Mouse (Mus musculus) midbrain, postnatal 0 days (tissue): ENCODE data around the gene Ccdc106. TPM values are rescaled to one million over a fixed set of nuclear protein-coding genes. Genes with fewer than 3 reads are reported as not detected.

Source experiments
- ATAC-seq: fragments of 200-750 bp; cut with Nextera tagmentation; 2 replicates; pipeline ENCODE4 v1.8.0; 2017; ENCODE audit warnings: moderate number of reproducible peaks, mild to moderate bottlenecking, moderate TSS enrichment, moderate library complexity; ENCODE audit not compliant: low FRiP score
- DNase-seq: peaks from one replicate; pipeline ENCODE4 v3.0.0-alpha.2; 2015; ENCODE audit warnings: low spot score
- H3K27ac ChIP-seq: fragments of 300-500 bp; sonication (generic); 2 replicates; pipeline ENCODE4 v1.5.1; 2014; ENCODE audit warnings: low read depth, mild to moderate bottlenecking, low read length, mixed read lengths
- H3K27me3 ChIP-seq: fragments of 300-500 bp; sonication (generic); 2 replicates; pipeline ENCODE4 v1.6.1; 2014; ENCODE audit warnings: low read length, control low read depth, mixed read lengths; ENCODE audit not compliant: insufficient read depth
- H3K36me3 ChIP-seq: fragments of 300-500 bp; sonication (generic); 2 replicates; pipeline ENCODE4 v1.6.1; 2014; ENCODE audit warnings: low read length, control low read depth, mixed read lengths; ENCODE audit not compliant: insufficient read depth
- H3K4me1 ChIP-seq: fragments of 300-500 bp; sonication (generic); 2 replicates; pipeline ENCODE4 v1.6.1; 2014; ENCODE audit warnings: mild to moderate bottlenecking, control low read depth, antibody characterized with exemption, low read length, mixed read lengths; ENCODE audit not compliant: insufficient read depth
- H3K4me2 ChIP-seq: fragments of 300-500 bp; sonication (generic); 2 replicates; pipeline ENCODE4 v1.6.1; 2014; ENCODE audit warnings: low read depth, mild to moderate bottlenecking, low read length, mixed read lengths; ENCODE audit not compliant: poor library complexity, severe bottlenecking
- H3K4me3 ChIP-seq: fragments of 300-500 bp; sonication (generic); 2 replicates; pipeline ENCODE4 v1.5.1; 2014; ENCODE audit warnings: low read depth, mild to moderate bottlenecking, low read length, moderate library complexity
- H3K9ac ChIP-seq: fragments of 300-500 bp; sonication (generic); replicated peaks from 2 replicates; pipeline ENCODE4 v1.6.1; 2014; ENCODE audit warnings: mild to moderate bottlenecking, low read length, moderate library complexity, mixed read lengths; ENCODE audit not compliant: poor library complexity, severe bottlenecking
- H3K9me3 ChIP-seq: fragments of 300-500 bp; sonication (generic); 2 replicates; pipeline ENCODE4 v1.6.1; 2016; ENCODE audit warnings: low read length, control low read depth
- CTCF ChIP-seq: IDR thresholded peaks from 2 replicates; pipeline ENCODE4 v1.5.1; 2016; ENCODE audit warnings: antibody characterized with exemption, mild to moderate bottlenecking
- WGBS: fragments of 180-500 bp; shearing (Covaris S2); extraction: QIAGEN DNeasy Blood & Tissue Kit; methylation state at CpG from one replicate; pipeline ENCODE4 v1.1.7; 2014; 5-methylcytosine and 5-hydroxymethylcytosine counted together
- polyA plus RNA-seq: library from polyadenylated mRNA; unstranded; fragments of >200 nt; fragmentation: Nextera tagmentation; extraction: Ambion mirVana; gene quantifications from 2 replicates; pipeline ENCODE4 v1.2.1, GENCODE M21; 2015
- total RNA-seq: library from RNA; depleted of rRNA; stranded (reverse); fragments of >200 nt; gene quantifications from 2 replicates; pipeline ENCODE4 v1.2.3, GENCODE M21; 2014

Gene Ccdc106
- total and polyA plus RNA-seq, 2 experiments from 2014 or later = 68.8 to 75.4 TPM

DNA sequence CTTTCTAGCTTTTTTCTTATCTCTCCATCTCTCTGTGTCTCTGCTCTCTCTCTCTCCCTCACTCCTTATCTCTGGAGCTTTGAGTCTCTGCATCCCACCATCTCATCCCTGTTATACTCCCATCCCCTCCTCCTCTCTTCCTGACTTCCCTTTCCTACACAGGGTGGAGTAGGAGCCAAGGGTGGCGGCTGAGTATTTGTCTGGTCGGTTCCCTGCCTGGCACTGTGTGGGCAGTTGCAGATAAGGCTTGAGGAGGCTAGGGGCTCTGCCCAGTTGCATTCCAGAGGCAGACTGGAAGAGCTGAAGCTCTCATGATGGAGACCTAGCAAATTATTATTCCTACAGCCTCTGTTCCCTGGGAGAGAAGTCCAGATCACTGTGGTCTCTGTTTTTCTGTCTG, 32.1 kb upstream of the Ccdc106 start:
- Histone ChIP-seq H3K27me3 (no peaks in the 10 kb centered on the region), H3K4me1 (no peaks in the 10 kb centered on the region), H3K4me3 (no peak overlapping the region), H3K9me3 (no peaks in the 10 kb centered on the region), H3K4me2 (no peak overlapping the region), H3K36me3 (peaks cover 12% of the 10 kb centered on the region), H3K27ac (no peak overlapping the region), H3K9ac (no peak overlapping the region)
- ATAC-seq (no peak), DNase-seq (no peak)
- WGBS = 73% methylated on average over 2 of the region's 2 CpGs
- no peak for TF ChIP-seq CTCF

GRCm38 (mm10) chr7:4993347-4993998, 26.9 kb upstream of the Ccdc106 start:
- no peak for TF ChIP-seq CTCF
- H3K27me3 ChIP-seq = no peaks in the 10 kb centered on the region
- no peak overlapping the region for H3K9ac ChIP-seq
- peaks cover 17% of the 10 kb centered on the region for H3K36me3 ChIP-seq
- ATAC-seq (no peak), DNase-seq (no peak)
- 41% methylated on average over 51 of the region's 55 CpGs for WGBS
- peak overlapping the region; percentile 91; the same call in 1 of the 2 replicates for H3K4me2 ChIP-seq
- H3K9me3 ChIP-seq = no peaks in the 10 kb centered on the region
- H3K4me1 ChIP-seq = peaks cover 14% of the 10 kb centered on the region
- H3K27ac ChIP-seq = no peak overlapping the region
- peak overlapping the region; percentile 12; the same call in 1 of the 2 replicates for H3K4me3 ChIP-seq

DNA sequence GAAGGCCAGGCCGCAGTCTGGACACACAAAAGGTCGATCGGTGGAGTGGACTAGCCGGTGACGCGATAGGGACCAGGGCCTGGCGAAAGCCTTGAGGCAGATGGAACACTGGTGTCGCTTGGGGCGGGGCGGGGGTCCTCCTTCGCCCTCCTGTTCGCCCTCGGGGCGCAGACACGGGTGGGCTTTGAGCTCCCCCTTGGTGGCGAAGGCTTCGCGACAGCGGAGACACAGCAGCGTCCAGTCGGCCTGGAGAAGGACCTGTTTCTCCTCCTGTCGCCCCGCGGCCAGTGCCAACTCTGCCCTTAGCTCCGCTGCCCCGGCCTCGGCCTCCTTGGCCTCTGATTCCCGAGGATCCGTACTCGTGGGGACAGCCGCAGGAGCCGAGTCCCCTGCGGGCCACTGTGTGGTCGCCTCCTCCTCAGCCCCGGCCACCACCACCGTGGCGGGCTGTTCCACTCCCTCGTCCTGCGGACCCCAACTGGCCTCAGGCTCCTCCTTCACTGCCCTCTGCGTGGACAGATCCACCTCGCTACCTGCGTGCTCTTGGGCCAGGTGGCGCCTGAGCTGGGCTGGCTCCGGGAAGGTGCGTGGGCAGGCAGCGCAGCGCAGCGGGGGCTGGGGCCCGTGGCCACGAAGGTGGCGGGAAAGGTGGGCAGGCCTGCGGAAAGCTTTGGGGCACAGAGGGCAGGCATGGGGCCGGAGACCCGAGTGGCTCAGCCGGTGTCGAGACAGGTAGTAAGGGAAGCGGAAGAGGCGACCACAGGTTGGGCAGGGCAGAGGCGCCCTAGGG, 26.2 kb upstream of the Ccdc106 start:
- no peaks in the 10 kb centered on the region for H3K27me3 ChIP-seq
- WGBS = 60% methylated on average over 53 of the region's 59 CpGs
- H3K4me3 ChIP-seq = peak overlapping the region; percentile 84; the same call in 1 of the 2 replicates
- H3K27ac ChIP-seq = no peak overlapping the region
- ATAC-seq = no peak
- peaks cover 17% of the 10 kb centered on the region for H3K36me3 ChIP-seq
- no peaks in the 10 kb centered on the region for H3K9me3 ChIP-seq
- DNase-seq = no peak
- H3K4me2 ChIP-seq = peak overlapping the region; percentile 91
- peaks cover 14% of the 10 kb centered on the region for H3K4me1 ChIP-seq
- no peak overlapping the region; the same call in 1 of the 2 replicates for H3K9ac ChIP-seq
- no peak for TF ChIP-seq CTCF

GRCm38 (mm10) chr7:4995268-4996002, 24.9 kb upstream of the Ccdc106 start:
- H3K27ac ChIP-seq = peak overlapping the region; percentile 88
- ATAC-seq (peak; percentile 15), DNase-seq (peak; percentile 12)
- H3K4me3 ChIP-seq = peak overlapping the region; percentile 84
- peaks cover 14% of the 10 kb centered on the region for H3K4me1 ChIP-seq
- H3K9me3 ChIP-seq = no peaks in the 10 kb centered on the region
- WGBS = 4% methylated on average over 19 of the region's 19 CpGs
- peaks cover 17% of the 10 kb centered on the region for H3K36me3 ChIP-seq
- no peaks in the 10 kb centered on the region for H3K27me3 ChIP-seq
- H3K4me2 ChIP-seq = peak overlapping the region; percentile 91
- TF ChIP-seq CTCF = no peak
- peak overlapping the region; percentile 99 for H3K9ac ChIP-seq

GRCm38 (mm10) chr7:4996003-4996895, 24.1 kb upstream of the Ccdc106 start, which contains the start of gene Zfp579:
Gene Zfp579 (minus strand): TSS chr7:4996158.
- no peak for TF ChIP-seq CTCF
- Histone ChIP-seq H3K4me3 (peak within 1 kb of the TSS; percentile 84), H3K9me3 (no peaks in the 10 kb centered on the region), H3K9ac (peak within 1 kb of the TSS; percentile 99), H3K4me1 (peaks cover 14% of the 10 kb centered on the region), H3K27me3 (no peaks in the 10 kb centered on the region), H3K27ac (peak within 1 kb of the TSS; percentile 88), H3K36me3 (peaks cover 17% of the 10 kb centered on the region), H3K4me2 (peak within 1 kb of the TSS; percentile 91)
- DNase-seq (peak; percentile 94), ATAC-seq (peak; percentile 85)
- 3% methylated on average over 14 of the region's 26 CpGs for WGBS
